Mouse (Mus musculus): ENCODE results near the gene Styx. TPM values are rescaled to one million over a fixed set of nuclear protein-coding genes. Genes with fewer than 3 reads are reported as not detected.
"Not testable (repeated sequence)": the region's sequence is repeated elsewhere in the genome, so short reads cannot be mapped to it uniquely, and the experiment has no call there.

Styx gene
- total and polyA plus RNA-seq, 3 experiments, result 3.8 to 33.4 (median 26.3) TPM

DNA sequence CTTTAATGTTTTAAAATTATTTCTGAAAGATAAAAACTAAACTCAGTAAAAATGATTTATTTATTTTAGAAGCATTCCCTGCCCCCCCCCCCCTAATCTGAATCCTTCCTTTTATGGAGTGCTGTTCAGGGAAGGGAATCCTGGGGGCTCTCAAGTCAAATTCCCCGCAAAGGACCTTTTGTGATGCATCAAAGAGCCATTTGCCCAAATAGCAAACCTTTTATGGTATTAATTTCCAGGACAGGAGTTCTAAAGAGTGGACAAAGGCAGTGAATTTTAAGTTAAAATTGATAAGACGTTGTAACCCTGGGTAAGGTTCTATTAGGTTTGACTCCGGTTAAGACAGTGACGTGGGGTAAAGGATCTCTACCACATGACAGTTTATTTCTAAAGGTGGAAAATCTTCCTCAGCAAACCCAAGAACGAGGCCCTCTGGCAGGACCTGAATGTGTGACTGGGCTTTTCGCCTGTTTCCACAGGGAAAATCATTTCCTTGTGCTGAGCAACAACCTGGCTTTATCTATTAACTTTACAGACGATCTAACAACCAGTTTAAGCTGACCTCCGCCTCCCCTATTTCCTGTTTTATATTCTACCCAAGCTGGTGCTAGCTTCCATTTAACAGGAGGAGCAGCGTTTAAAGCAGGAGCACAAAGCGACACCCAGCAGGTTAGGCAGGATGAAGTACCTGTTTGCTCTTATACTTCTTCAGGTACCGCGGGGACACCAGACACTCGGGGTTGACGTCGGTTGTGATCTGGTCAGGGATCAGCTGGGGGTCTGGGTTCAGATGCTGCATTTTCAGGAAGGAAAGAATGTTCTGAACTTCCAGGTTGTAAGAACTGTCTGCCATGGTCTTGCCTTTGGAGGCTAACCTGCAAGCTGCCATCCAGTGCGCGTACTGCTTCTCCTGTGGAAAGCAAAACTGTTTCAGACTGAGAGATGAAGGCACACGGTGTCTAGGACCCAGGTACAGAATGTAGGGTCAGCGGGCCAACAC, 113.4 kb downstream of the Styx start:
- Histone ChIP-seq H3K36me3 (ENCODE audit: control insufficient read depth, insufficient read depth, low read length) (peaks cover 22% of the 10 kb centered on the region), H3K27ac (peak overlapping the region; percentile 74), H3K4me3 (no peak overlapping the region), H3K4me1 (ENCODE audit: control insufficient read depth, insufficient read depth, low read length) (peaks cover 12% of the 10 kb centered on the region), H3K79me2 (replicated peaks; ENCODE audit: control insufficient read depth, insufficient read depth, low read length) (no peaks in the 10 kb centered on the region; the same call in 1 of the 2 replicates), H3K9ac (ENCODE audit: low read depth, low read length) (no peak overlapping the region), H3K27me3 (ENCODE audit: control insufficient read depth, insufficient read depth, low read length) (no peaks in the 10 kb centered on the region)
- WGBS, result 56% methylated on average over 19 of the region's 19 CpGs
- intact Hi-C loops (cut with DNase I), result no loop called here
- no peak for DNase-seq
- TF ChIP-seq EP300 (IDR thresholded peaks at IDR 0.05; ENCODE audit: insufficient read depth, low read depth, low read length), result no peak
- TF ChIP-seq CTCF (IDR thresholded peaks at IDR 0.05), result no peak
- no peak for TF ChIP-seq POLR2A (IDR thresholded peaks at IDR 0.05; ENCODE audit: insufficient read depth, low read depth, low read length)

DNA sequence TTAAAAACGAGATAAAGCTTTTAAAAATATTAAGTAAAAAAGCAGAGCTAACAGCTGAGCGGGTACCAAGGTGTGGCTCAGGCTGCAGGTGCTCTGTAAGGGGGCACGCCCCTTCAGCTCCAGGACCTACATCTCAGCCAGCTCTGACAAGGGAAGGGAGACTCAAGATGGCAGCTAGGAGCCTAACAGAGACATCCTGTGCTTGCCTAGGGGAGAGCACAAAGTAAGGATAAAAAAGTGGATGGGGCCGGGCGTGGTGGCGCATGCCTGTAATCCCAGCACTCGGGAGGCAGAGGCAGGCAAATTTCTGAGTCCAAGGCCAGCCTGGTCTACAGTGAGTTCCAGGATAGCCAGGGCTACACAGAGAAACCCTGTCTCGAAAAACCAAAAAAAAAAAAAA, 115.5 kb downstream of the Styx start:
- DNase-seq; intact Hi-C loops (cut with DNase I); H3K4me3 ChIP-seq; H3K27me3 ChIP-seq (ENCODE audit: control insufficient read depth, insufficient read depth, low read length); H3K79me2 ChIP-seq (replicated peaks; ENCODE audit: control insufficient read depth, insufficient read depth, low read length); H3K27ac ChIP-seq; H3K9ac ChIP-seq (ENCODE audit: low read depth, low read length): not testable (repeated sequence)
- 91% methylated on average over 8 of the region's 8 CpGs for WGBS
- peaks cover 12% of the 10 kb centered on the region for H3K4me1 ChIP-seq (ENCODE audit: control insufficient read depth, insufficient read depth, low read length)
- H3K36me3 ChIP-seq (ENCODE audit: control insufficient read depth, insufficient read depth, low read length), result peaks cover 24% of the 10 kb centered on the region

DNA sequence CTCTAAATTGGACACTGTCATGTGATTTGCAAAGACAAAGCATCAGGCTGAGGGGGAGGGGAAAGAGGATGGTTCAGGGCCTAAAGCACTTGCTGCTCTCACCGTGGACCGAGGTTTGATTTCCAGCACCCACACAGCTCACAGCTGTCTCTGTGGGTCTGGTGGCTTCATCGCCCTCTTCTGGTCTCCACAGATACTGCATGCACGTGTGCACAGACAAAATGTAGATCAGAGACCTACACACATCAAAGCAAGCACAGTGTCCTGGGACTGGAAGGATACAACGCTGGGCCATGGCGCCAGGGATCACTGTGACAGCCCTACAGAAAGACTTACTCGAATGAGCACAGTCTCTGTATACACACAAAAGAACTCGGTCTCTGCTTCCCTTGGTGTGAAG, 118.6 kb downstream of the Styx start:
- Histone ChIP-seq H3K27ac (no peak overlapping the region), H3K9ac (ENCODE audit: low read depth, low read length) (no peak overlapping the region), H3K4me1 (ENCODE audit: control insufficient read depth, insufficient read depth, low read length) (peaks cover 4% of the 10 kb centered on the region), H3K36me3 (ENCODE audit: control insufficient read depth, insufficient read depth, low read length) (peaks cover 10% of the 10 kb centered on the region), H3K27me3 (ENCODE audit: control insufficient read depth, insufficient read depth, low read length) (no peaks in the 10 kb centered on the region), H3K4me3 (no peak overlapping the region), H3K79me2 (replicated peaks; ENCODE audit: control insufficient read depth, insufficient read depth, low read length) (no peaks in the 10 kb centered on the region; the same call in 1 of the 2 replicates)
- intact Hi-C loops (cut with DNase I), result no loop called here
- TF ChIP-seq POLR2A (IDR thresholded peaks at IDR 0.05; ENCODE audit: insufficient read depth, low read depth, low read length) (no peak), EP300 (IDR thresholded peaks at IDR 0.05; ENCODE audit: insufficient read depth, low read depth, low read length) (no peak), CTCF (IDR thresholded peaks at IDR 0.05) (peak; percentile 62)
- WGBS, result 97% methylated on average over 8 of the region's 8 CpGs
- DNase-seq, result no peak

Small RNAs within 50 kb of the gene (microRNA-seq; reads per million reads assigned to microRNA genes)
- gene Gm25353, result 0 reads per million in 2 experiments

Other genes starting within 250 kb of the Styx start
- gene Gpr137c, start 131.4 kb upstream of the Styx start, total RNA-seq (2021), result 1 to 10 TPM; 5.1 to 7.3 TPM
- 2.7 and 2.9 TPM in 2 replicates for gene Gpr137c, start 131.4 kb upstream of the Styx start, polyA plus RNA-seq (2012; rRNA removed)
- gene Txndc16, start 130.8 kb upstream of the Styx start, total RNA-seq (2021), result 10 to 100 TPM; 11.2 to 12.3 TPM
- gene Txndc16, start 130.8 kb upstream of the Styx start, polyA plus RNA-seq (2012; rRNA removed), result 5.2 and 6.9 TPM in 2 replicates
- 10 to 100 TPM; 15.6 to 22.6 TPM for gene Ero1l, start 32.3 kb upstream of the Styx start, total RNA-seq (2021)
- 5.0 and 11.9 TPM in 2 replicates for gene Ero1l, start 32.3 kb upstream of the Styx start, polyA plus RNA-seq (2012; rRNA removed)
- 10 to 100 TPM; 89.7 to 93.7 TPM for gene Psmc6, start 21.3 kb upstream of the Styx start, total RNA-seq (2021)
- 46.3 and 116 TPM in 2 replicates for gene Psmc6, start 21.3 kb upstream of the Styx start, polyA plus RNA-seq (2012; rRNA removed)
- gene Gnpnat1, start 53.8 kb downstream of the Styx start, total RNA-seq (2021), result 10 to 100 TPM; 10.9 to 15.7 TPM
- gene Gnpnat1, start 53.8 kb downstream of the Styx start, polyA plus RNA-seq (2012; rRNA removed), result 3.6 and 6.2 TPM in 2 replicates
- 100 to 1,000 TPM; 230 to 250 TPM for gene Fermt2, start 179.0 kb downstream of the Styx start, total RNA-seq (2021)
- gene Fermt2, start 179.0 kb downstream of the Styx start, polyA plus RNA-seq (2012; rRNA removed), result 80.7 and 175 TPM in 2 replicates